Mouse (Mus musculus): ENCODE measurements at regions not wholly inside any gene's neighbourhood (a gene's known extent, or its start where the extent isn't known, plus 50 kb on each side); places are given as distances from the start of the nearest gene placed in this dataset.
A peak's percentile ranks its signal among the peaks of the same experiment; 100 is the strongest.

DNA sequence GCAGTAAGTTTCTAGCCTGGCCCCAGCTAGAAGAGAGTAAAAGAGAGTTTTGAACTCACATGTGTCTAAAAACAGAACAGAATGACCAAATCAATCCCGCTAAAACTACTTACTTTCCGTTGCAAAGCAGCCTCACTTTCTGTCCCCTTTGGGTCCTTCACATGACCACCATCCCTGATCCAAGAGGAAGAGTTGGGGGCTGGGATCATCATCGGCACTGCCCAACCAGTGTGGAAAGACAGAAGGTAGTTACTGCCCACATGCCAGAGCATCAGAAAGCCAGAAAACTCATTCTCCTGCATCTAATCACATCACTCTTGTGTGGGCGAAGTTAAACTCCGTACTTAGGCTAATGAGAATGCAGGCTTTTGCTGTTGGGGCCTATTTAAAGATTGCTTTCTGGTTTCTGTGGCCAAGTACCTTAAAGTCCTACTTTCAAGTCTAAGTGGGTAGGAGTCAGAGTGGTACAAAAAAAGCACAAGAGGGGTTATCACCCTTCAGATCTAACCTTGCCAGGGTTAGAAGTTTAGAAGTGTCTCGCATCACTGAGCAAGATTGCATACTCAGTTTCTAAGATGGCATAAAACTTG is 184.0 kb upstream of the Cited2 start:
- H3K9ac ChIP-seq: no peak overlapping the region
- H3K4me2 ChIP-seq: no peak overlapping the region
- WGBS: 79% methylated on average over 6 of the region's 6 CpGs
- H3K36me3 ChIP-seq: no peaks in the 10 kb centered on the region
- ATAC-seq (replicated peaks; ENCODE audit: low FRiP score): no peak
- no peaks in the 10 kb centered on the region for H3K9me3 ChIP-seq (replicated peaks)
- no peaks in the 10 kb centered on the region for H3K27me3 ChIP-seq
- no peak overlapping the region for H3K27ac ChIP-seq
- H3K4me1 ChIP-seq: peaks cover 10% of the 10 kb centered on the region; the same call in 1 of the 2 replicates
- no peak overlapping the region for H3K4me3 ChIP-seq (replicated peaks)

DNA sequence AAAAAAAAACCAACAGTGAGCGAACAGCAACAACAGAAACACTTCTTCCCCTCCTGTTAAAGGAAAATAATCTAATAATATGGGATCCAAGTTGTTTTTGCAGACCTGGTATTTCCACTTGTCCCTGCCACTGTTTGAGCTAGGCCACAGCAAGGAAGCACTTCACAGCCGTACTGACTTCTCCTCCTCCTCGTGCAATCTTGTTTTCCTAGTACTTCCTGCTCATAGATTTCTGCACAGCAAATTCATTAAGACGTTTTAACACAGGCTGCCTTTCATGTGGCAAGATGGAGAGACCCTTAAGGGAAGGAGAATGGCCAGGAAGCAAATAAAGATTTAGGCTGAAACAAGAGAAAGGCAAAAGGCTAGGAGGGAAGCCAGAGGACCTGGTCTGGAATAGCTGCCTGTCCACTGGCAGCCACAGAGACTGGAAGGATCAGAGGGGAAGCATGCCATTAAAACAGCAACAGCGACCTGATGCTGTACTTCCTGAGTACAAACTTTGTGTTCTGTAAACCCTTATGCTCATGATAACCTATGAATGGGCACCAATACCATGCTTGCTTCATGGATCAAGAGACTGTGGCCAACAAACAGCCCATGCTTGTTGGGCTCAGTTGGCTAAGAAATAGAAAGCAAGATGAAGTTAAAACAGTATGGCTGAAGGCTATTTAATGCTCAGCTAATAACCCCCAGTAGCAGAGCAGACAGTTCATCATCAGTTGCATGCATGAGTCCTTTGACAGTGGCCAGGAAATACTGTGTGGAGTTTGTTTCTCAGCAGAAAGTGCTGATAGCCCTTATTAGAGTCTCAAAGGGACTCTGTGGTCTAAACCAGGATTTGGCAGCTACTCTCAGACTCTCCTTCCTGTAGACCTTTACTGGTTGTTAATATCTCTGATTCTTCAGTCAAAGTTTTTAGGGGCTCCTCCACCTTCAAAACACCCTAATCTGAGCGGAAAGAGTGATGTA is 182.3 kb upstream of the Cited2 start:
- H3K27ac ChIP-seq: peak overlapping the region; percentile 11; the same call in 1 of the 2 replicates
- no peaks in the 10 kb centered on the region for H3K27me3 ChIP-seq
- H3K9ac ChIP-seq: no peak overlapping the region
- H3K4me2 ChIP-seq: no peak overlapping the region
- no peaks in the 10 kb centered on the region for H3K36me3 ChIP-seq
- H3K4me1 ChIP-seq: peaks cover 10% of the 10 kb centered on the region; the same call in 1 of the 2 replicates
- ATAC-seq (replicated peaks; ENCODE audit: low FRiP score): no peak
- H3K4me3 ChIP-seq (replicated peaks): no peak overlapping the region
- no peaks in the 10 kb centered on the region for H3K9me3 ChIP-seq (replicated peaks)
- WGBS: 47% methylated on average over 6 of the region's 6 CpGs

- Histone ChIP-seq H3K27ac (peak overlapping the region; percentile 73), H3K9ac (no peak overlapping the region)
These were observed 180.7 kb upstream of the Cited2 start for GRCm38 (mm10) chr10:17542104-17542846.

GRCm38 (mm10) chr10:17542847-17543421 is 180.1 kb upstream of the Cited2 start:
- WGBS: 84% methylated on average over 5 of the region's 5 CpGs
- H3K27ac ChIP-seq: peak overlapping the region; percentile 73
- H3K4me2 ChIP-seq: no peak overlapping the region

More at GRCm38 (mm10) chr10:17542104-17542846, 180.7 kb upstream of the Cited2 start:
- H3K4me1 ChIP-seq: peaks cover 10% of the 10 kb centered on the region; the same call in 1 of the 2 replicates
- no peaks in the 10 kb centered on the region for H3K9me3 ChIP-seq (replicated peaks)
- H3K36me3 ChIP-seq: no peaks in the 10 kb centered on the region
- no peak overlapping the region for H3K4me3 ChIP-seq (replicated peaks)
- H3K4me2 ChIP-seq: no peak overlapping the region
- no peaks in the 10 kb centered on the region for H3K27me3 ChIP-seq
- WGBS: 62% methylated on average over 8 of the region's 8 CpGs
- peak; percentile 91 for ATAC-seq (replicated peaks; ENCODE audit: low FRiP score)

GRCm38 (mm10) chr10:17545291-17545690 is 177.7 kb upstream of the Cited2 start:
- Histone ChIP-seq H3K4me1 (peaks cover 24% of the 10 kb centered on the region), H3K27ac (no peak overlapping the region), H3K9ac (no peak overlapping the region), H3K36me3 (no peaks in the 10 kb centered on the region), H3K9me3 (replicated peaks) (no peaks in the 10 kb centered on the region), H3K27me3 (no peaks in the 10 kb centered on the region), H3K4me2 (no peak overlapping the region), H3K4me3 (replicated peaks) (no peak overlapping the region)
- ATAC-seq (replicated peaks; ENCODE audit: low FRiP score): no peak

More at GRCm38 (mm10) chr10:17542847-17543421, 180.1 kb upstream of the Cited2 start:
- H3K27me3 ChIP-seq: no peaks in the 10 kb centered on the region
- no peaks in the 10 kb centered on the region for H3K36me3 ChIP-seq
- no peak overlapping the region for H3K4me3 ChIP-seq (replicated peaks)
- H3K9ac ChIP-seq: no peak overlapping the region
- H3K9me3 ChIP-seq (replicated peaks): no peaks in the 10 kb centered on the region
- H3K4me1 ChIP-seq: peaks cover 10% of the 10 kb centered on the region; the same call in 1 of the 2 replicates
- no peak for ATAC-seq (replicated peaks; ENCODE audit: low FRiP score)

DNA sequence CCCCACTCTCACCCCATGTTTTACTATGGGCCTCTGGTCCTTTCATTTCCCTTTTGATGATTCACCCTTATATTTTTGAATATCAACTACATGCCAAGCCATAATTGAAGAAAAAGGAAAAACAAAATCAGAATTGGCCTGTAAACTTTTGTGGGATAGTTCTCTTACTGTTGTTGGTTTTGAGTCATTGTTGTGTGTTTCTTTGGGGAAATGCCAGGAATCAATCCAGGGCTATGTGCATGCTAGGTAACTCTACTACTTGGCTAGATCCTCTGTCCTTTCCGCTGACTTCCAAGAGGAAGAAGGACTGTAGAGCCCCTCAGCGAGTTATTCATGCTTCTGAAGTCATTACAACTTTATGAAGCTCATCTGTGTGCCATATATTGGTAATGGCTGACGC is 175.0 kb upstream of the Cited2 start:
- Histone ChIP-seq H3K27me3 (no peaks in the 10 kb centered on the region), H3K4me1 (peaks cover 21% of the 10 kb centered on the region), H3K9ac (no peak overlapping the region), H3K36me3 (no peaks in the 10 kb centered on the region), H3K9me3 (replicated peaks) (no peaks in the 10 kb centered on the region), H3K4me3 (replicated peaks) (no peak overlapping the region), H3K4me2 (no peak overlapping the region), H3K27ac (no peak overlapping the region)
- WGBS: 93% methylated on average over 3 of the region's 3 CpGs
- ATAC-seq (replicated peaks; ENCODE audit: low FRiP score): no peak

DNA sequence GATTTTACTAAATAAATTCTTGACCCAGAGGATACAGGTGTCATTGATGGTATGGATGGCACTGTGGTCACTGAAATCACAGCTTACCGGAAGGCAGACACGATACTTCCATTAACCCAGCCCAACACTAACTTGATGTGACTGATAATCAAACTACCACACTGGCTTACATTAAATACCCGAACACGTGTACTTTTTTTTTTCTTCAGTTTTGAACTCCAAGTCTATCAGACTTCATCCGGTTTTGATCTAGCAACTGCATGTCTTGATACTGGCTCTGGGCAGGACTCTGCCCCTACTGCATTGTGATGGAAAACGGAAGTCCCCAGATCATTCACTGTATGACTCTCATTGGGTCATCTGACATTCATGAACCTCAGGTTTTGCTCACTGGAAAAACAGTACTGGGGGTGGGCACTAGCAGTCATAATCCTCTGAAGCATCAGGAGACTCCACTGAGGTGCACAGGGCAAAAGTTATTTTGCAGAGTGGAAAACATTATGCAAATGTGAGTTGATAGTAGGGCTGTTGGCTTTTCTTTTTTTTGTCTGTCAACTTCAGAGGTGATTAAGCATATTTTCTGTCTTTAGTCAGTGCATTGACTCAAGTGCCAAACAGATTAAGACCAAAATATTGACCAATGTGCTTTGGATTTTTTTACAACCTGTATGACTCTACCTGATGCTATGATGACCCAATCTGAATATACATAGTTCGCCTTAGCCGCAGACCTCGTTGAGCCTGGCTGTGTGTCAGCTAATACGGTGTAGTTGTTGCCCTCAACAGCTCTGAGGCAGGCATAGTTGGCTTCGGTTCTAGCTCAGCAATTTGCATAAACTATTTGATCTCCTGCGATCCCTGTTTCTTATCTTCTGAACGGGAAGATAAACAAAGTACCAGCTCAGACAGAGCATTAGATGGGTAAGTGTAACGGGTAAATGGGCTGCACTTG is 174.1 kb upstream of the Cited2 start:
- peak overlapping the region; percentile 14; the same call in 1 of the 2 replicates for H3K4me2 ChIP-seq
- WGBS: 70% methylated on average over 14 of the region's 14 CpGs
- no peaks in the 10 kb centered on the region for H3K36me3 ChIP-seq
- H3K27ac ChIP-seq: peak overlapping the region; percentile 73
- ATAC-seq (replicated peaks; ENCODE audit: low FRiP score): peak; percentile 77
- no peak overlapping the region for H3K4me3 ChIP-seq (replicated peaks)
- no peaks in the 10 kb centered on the region for H3K27me3 ChIP-seq
- no peak overlapping the region for H3K9ac ChIP-seq
- H3K4me1 ChIP-seq: peaks cover 21% of the 10 kb centered on the region
- no peaks in the 10 kb centered on the region for H3K9me3 ChIP-seq (replicated peaks)

DNA sequence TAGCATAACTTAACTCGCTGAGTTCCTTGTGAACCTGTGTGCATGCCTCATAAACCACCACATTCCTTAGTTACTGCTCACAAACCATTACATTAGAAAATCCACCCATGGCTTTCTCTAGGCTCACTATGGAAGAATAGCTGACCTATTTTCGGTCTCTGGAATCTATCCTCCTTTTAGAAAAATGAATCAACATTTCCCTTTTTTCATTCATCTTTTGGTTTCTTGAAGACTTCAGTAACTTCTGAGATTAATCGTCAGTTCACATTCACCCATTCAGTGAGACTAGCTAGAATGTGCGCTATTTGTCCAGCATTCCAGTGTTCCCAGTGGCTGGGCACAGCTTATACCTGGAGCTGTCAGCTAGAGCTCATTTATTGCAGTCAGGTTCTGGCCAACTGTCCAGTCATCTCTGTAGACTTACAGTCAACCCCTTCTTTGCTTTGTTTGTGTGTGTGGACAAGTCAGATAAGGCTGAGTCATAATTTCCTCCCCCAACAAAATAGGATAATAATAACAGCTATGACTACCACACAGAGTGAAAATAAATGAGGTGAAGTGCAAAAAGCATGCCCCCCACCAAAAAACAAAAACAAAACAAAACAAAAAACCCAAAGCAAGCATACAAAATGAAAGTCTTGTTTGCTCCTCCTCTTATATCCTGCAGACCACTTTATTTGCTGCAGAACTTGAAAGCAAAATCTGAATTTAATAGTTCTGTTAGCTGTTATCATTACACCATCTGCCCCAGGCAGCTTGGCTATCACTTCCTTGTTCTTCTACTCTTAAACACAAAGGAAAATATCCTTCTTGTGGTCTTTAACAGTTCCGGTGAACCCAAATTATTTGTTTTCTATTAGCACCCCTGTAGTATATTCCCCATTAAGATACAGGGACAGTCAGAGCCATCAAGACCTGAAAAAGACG is 173.0 kb upstream of the Cited2 start:
- H3K36me3 ChIP-seq: no peaks in the 10 kb centered on the region
- 0 out of 2 replicates have a peak overlapping the region, but pooled peaks have one; percentile 14 for H3K4me2 ChIP-seq
- H3K9ac ChIP-seq: no peak overlapping the region
- 61% methylated on average over 6 of the region's 6 CpGs for WGBS
- H3K4me3 ChIP-seq (replicated peaks): no peak overlapping the region
- H3K4me1 ChIP-seq: peaks cover 21% of the 10 kb centered on the region
- no peaks in the 10 kb centered on the region for H3K9me3 ChIP-seq (replicated peaks)
- H3K27me3 ChIP-seq: no peaks in the 10 kb centered on the region
- peak overlapping the region; percentile 76 for H3K27ac ChIP-seq
- peak; percentile 89 for ATAC-seq (replicated peaks; ENCODE audit: low FRiP score)

DNA sequence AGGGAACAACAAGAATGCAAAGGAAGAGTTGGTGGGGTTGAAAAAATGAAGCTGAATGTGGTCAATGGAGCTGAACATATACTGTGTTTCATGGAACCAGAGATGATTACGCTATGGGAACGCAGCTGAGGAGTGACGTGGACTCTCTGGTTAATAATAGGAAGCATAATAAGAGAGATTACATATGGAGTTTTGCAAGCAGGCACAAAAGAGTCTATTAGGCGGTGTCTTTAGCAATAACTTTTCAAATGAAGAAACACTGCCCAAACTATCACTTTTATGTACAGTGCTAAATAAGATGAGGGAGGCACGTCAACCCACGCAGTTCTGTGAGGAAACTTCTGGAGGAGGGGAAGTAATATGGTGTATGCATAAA is 172.4 kb upstream of the Cited2 start:
- H3K27me3 ChIP-seq: no peaks in the 10 kb centered on the region
- H3K9me3 ChIP-seq (replicated peaks): no peaks in the 10 kb centered on the region
- peak overlapping the region; percentile 76 for H3K27ac ChIP-seq
- no peak overlapping the region for H3K9ac ChIP-seq
- 73% methylated on average over 6 of the region's 6 CpGs for WGBS
- no peak for ATAC-seq (replicated peaks; ENCODE audit: low FRiP score)
- H3K4me2 ChIP-seq: no peak overlapping the region
- no peak overlapping the region for H3K4me3 ChIP-seq (replicated peaks)
- H3K36me3 ChIP-seq: no peaks in the 10 kb centered on the region
- peaks cover 21% of the 10 kb centered on the region for H3K4me1 ChIP-seq

GRCm38 (mm10) chr10:17551869-17552268 is 171.1 kb upstream of the Cited2 start:
- Histone ChIP-seq H3K27me3 (no peaks in the 10 kb centered on the region), H3K36me3 (no peaks in the 10 kb centered on the region), H3K4me2 (no peak overlapping the region), H3K27ac (no peak overlapping the region), H3K9ac (no peak overlapping the region), H3K9me3 (replicated peaks) (no peaks in the 10 kb centered on the region), H3K4me3 (replicated peaks) (no peak overlapping the region), H3K4me1 (peaks cover 21% of the 10 kb centered on the region)
- no peak for ATAC-seq (replicated peaks; ENCODE audit: low FRiP score)
- 85% methylated on average over 6 of the region's 6 CpGs for WGBS
